Mouse (Mus musculus) ovary, postnatal 36 days (tissue): ENCODE results near the gene Hspb2.
A peak's percentile ranks its signal among the peaks of the same experiment; 100 is the strongest.

Experiments
- DNase-seq: peaks from one replicate; pipeline ENCODE4 v3.0.0; 2022; ENCODE audit warnings: low spot score, mixed read lengths

Gene Hspb2

GRCm38 (mm10) chr9:50752054-50752602 is at the start of gene Hspb2:
TSS of gene Hspb2 (minus strand) at chr9:50752354.
- DNase-seq, result no peak

GRCm38 (mm10) chr9:50800985-50801384 is 48.8 kb upstream of the Hspb2 start:
- DNase-seq, result no peak

DNA sequence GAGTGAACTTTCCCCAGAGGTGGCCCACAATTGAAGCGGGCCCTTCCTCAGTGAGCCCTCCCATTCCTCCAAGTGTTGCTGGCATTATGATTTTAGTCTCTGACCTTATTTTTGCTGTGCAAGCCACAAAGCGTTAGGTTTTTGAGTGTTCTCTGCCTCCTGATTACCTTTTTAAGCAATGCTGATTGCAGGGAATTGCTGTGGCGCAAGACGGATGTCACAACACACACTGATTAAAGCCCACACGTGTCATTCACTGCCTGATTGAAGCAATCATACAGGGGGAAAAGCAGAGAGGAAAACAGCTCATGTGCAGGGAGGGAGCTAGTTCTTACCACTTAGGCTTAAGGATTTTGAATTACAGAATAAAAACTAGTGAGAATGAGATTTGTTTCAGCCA is 46.2 kb upstream of the Hspb2 start:
- no peak for DNase-seq

DNA sequence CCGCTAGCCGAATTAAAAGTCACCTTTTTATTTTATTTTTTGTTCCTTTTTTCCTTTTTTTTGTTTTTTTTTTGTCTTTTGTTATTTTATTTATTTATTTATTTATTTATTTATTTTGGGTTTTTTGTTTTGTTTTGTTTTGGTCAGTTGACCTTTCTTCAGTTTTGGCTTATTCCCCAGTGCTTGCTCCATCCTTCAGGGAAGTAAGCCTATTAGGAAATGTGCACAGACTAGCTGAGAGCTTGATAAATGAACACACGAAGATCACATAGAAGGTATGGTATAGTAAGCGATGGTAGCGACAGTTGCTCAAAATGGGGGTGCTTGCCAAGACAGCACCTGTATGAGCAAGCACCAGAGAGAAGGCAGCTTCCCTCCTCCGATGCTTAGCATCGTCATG is 45.5 kb upstream of the Hspb2 start:
- DNase-seq, result no peak

DNA sequence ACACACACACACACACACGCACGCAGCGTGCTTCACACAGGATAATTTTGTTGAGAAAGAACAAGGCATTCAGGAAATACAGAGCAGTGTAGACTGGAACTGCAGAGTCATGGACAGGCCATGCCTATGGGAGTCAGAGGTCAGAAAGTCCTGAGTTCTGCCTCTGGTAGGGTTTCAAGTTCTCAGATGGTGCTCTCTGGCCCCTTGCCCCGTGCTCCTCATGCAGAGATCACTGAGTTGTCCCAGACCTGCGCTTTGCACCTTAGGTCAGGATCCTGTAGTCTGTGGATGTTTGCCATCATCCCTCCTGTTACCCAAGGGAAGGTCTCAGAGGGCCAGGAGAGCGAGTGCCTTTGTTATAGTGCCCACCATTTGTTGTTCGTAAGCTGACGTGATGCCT is 44.6 kb upstream of the Hspb2 start:
- DNase-seq, result no peak

- DNase-seq, result no peak
Observed at GRCm38 (mm10) chr9:50795266-50795665, 43.1 kb upstream of the Hspb2 start.

- DNase-seq, result no peak
Observed at GRCm38 (mm10) chr9:50782155-50782554, 30.0 kb upstream of the Hspb2 start.

DNA sequence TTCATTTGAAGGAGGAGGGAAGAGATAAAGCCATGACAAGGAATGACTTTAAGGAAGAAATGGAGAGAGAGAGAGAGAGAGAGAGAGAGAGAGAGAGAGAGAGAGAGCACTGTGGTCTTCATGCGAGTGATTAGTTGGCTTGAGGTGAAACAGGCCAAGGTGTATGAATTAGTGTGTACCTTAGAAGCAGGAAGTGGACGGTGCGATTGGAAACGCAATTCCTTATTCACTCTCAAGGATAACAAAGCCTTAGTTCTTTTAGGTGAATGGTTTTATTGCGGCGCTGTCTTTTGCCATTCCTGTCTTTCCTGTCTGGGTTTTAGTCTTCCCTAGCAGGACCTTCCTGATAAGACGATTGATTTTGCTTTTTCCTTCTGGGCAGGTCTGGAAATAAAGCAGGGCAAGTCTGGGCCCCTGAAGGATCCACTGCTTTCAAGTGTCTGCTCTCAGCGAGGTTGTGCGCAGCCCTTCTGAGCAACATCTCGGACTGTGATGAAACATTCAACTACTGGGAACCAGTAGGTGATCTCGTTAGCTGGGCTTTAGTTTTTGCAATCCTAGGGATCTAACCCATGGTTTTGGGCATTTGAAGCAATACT is 24.1 kb upstream of the Hspb2 start:
- DNase-seq, result no peak

GRCm38 (mm10) chr9:50775662-50776126 is 23.5 kb upstream of the Hspb2 start:
- no peak for DNase-seq

- DNase-seq, result peak; percentile 88
Observed at GRCm38 (mm10) chr9:50774991-50775612, 22.9 kb upstream of the Hspb2 start, which contains the start of the genes Alg9 and 1110032A03Rik. TSS of gene Alg9 (plus strand) at chr9:50775019. TSS of gene 1110032A03Rik (minus strand) at chr9:50775520.

- no peak for DNase-seq
Observed at GRCm38 (mm10) chr9:50774026-50774462, 21.9 kb upstream of the Hspb2 start.

- DNase-seq, result no peak
Observed at GRCm38 (mm10) chr9:50770011-50770410, 17.9 kb upstream of the Hspb2 start.

- peak; percentile 96 for DNase-seq
Observed at GRCm38 (mm10) chr9:50768107-50769002, 16.2 kb upstream of the Hspb2 start, which contains the start of gene Fdxacb1. TSS of gene Fdxacb1 (plus strand) at chr9:50768236.

- no peak for DNase-seq
Observed at GRCm38 (mm10) chr9:50767531-50768106, 15.5 kb upstream of the Hspb2 start.

DNA sequence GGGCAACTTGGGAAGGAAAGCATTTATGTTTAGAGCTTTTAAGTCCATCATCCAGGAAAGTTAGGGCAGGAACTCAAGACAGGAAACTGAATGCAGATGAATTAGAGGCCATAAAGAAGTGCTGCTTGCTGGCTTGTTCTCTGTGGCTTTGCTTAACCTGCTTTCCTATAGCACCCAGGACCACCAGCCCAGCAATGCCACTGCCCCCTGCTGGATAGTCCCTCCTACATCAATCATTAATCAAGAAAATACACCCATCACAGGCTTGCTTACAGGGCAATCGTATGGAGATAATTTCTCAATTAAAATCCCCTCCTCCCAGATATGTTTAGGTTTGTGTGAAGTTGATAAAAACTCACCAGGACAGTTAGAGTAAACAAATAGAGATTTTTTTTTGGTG is 11.2 kb upstream of the Hspb2 start:
- no peak for DNase-seq

GRCm38 (mm10) chr9:50761520-50762243 is 9.5 kb upstream of the Hspb2 start:
- DNase-seq, result no peak

- DNase-seq, result no peak
Observed at GRCm38 (mm10) chr9:50756711-50757110, 4.6 kb upstream of the Hspb2 start.

DNA sequence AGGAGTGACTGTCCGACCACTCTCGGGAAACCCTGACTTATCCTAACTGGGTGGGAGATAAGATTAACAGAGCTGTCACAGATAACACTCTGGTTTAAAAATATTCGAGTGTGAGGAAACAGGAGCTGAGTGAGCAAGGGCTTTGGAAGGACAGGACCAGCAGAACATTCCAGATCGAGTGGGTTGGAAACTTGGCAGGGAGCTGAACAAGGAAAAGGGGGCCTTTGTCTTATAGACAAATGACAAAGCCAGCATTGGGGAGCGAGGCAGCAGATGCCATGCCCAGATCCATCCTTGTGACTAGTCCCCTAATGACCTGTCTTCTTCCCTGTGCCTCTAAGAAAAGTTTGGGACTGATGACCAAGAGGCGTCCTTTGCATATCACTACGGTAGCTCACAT is 1.8 kb upstream of the Hspb2 start:
- DNase-seq, result no peak

GRCm38 (mm10) chr9:50752784-50753615 is 846 bp upstream of the Hspb2 start:
- DNase-seq, result peak; percentile 68

DNA sequence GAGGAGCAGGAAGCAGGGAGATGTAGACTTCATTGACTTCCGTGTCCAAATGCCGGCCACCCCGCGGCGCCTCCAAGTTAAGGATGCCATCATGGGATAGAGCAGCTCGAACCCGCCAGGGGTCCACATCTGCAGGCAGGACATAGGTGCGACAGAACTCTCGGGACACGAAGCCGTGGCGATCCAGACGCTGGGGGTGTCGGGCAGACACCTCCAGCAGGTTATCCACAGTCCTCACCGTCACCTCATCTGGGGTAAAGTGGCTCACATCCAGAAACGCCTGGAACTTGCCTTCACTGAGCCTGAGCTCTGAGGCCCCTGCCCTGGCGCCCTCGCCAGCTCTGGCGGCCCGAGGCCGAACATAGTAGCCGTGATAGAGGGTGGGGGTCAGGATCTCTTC is 831 bp downstream of the Hspb2 start, which contains the start of gene Cryab:
Gene Cryab (plus strand): TSS at position 3 of the 400 bp plus-strand sequence.
- DNase-seq, result no peak
